Mouse (Mus musculus): ENCODE data around the gene Rexo1. TPM values are rescaled to one million over a fixed set of nuclear protein-coding genes. Genes with fewer than 3 reads are reported as not detected.

Rexo1 gene
- polyA plus RNA-seq (2017; shearing (Covaris generic)) = 55.7 TPM

GRCm38 (mm10) chr10:80561116-80561944 lies at the start of gene Rexo1:
Gene Rexo1, minus strand, starts transcription at chr10:80561560.

GRCm38 (mm10) chr10:80605721-80606120 lies 44.4 kb upstream of the Rexo1 start, which contains the start of gene Gm49322:
Gene Gm49322, plus strand, starts transcription at chr10:80606021.

GRCm38 (mm10) chr10:80602698-80603325 lies 41.5 kb upstream of the Rexo1 start, which contains the start of the genes Scamp4 and Adat3:
Gene Scamp4, plus strand, starts transcription at chr10:80602872.
Gene Adat3, plus strand, starts transcription at chr10:80602880.

GRCm38 (mm10) chr10:80589879-80590854 lies 28.8 kb upstream of the Rexo1 start, which contains the start of gene Abhd17a:
Gene Abhd17a, minus strand, starts transcription at chr10:80590341.

GRCm38 (mm10) chr10:80577195-80578130 lies 16.1 kb upstream of the Rexo1 start, which contains the start of gene Klf16:
Gene Klf16, minus strand, starts transcription at chr10:80577321.

GRCm38 (mm10) chr10:80538710-80539394 lies 22.5 kb downstream of the Rexo1 start, which contains the start of gene Atp8b3:
Gene Atp8b3, minus strand, starts transcription at chr10:80539124.

GRCm38 (mm10) chr10:80494732-80495131 lies 66.6 kb downstream of the Rexo1 start, which contains the start of gene Onecut3:
Gene Onecut3, plus strand, starts transcription at chr10:80494835.

Other genes starting within 250 kb of the Rexo1 start
- 29.9 TPM for gene 2310011J03Rik, start 241.0 kb downstream of the Rexo1 start, polyA plus RNA-seq (2017; shearing (Covaris generic))
- gene Pcsk4, start 232.1 kb downstream of the Rexo1 start, polyA plus RNA-seq (2017; shearing (Covaris generic)) = 1.8 TPM
- gene Reep6, start 231.6 kb downstream of the Rexo1 start, polyA plus RNA-seq (2017; shearing (Covaris generic)) = not detected
- gene Adamtsl5, start 213.1 kb downstream of the Rexo1 start, polyA plus RNA-seq (2017; shearing (Covaris generic)) = not detected
- not detected for gene Plk5, start 205.1 kb downstream of the Rexo1 start, polyA plus RNA-seq (2017; shearing (Covaris generic))
- gene Mex3d, start 173.9 kb downstream of the Rexo1 start, polyA plus RNA-seq (2017; shearing (Covaris generic)) = 7.3 TPM
- gene Mbd3, start 162.0 kb downstream of the Rexo1 start, polyA plus RNA-seq (2017; shearing (Covaris generic)) = 92.9 TPM
- gene Uqcr11, start 154.7 kb downstream of the Rexo1 start, polyA plus RNA-seq (2017; shearing (Covaris generic)) = 115 TPM
- 88.8 TPM for gene Tcf3, start 127.9 kb downstream of the Rexo1 start, polyA plus RNA-seq (2017; shearing (Covaris generic))
- gene Onecut3, start 66.7 kb downstream of the Rexo1 start, polyA plus RNA-seq (2017; shearing (Covaris generic)) = 0.07 TPM
- gene Atp8b3, start 22.4 kb downstream of the Rexo1 start, polyA plus RNA-seq (2017; shearing (Covaris generic)) = 0.10 TPM
- 16.2 TPM for gene Klf16, start 15.8 kb upstream of the Rexo1 start, polyA plus RNA-seq (2017; shearing (Covaris generic))
- gene Abhd17a, start 28.8 kb upstream of the Rexo1 start, polyA plus RNA-seq (2017; shearing (Covaris generic)) = 92.3 TPM
- gene Scamp4, start 41.3 kb upstream of the Rexo1 start, polyA plus RNA-seq (2017; shearing (Covaris generic)) = 106 TPM
- 6.2 TPM for gene Adat3, start 41.3 kb upstream of the Rexo1 start, polyA plus RNA-seq (2017; shearing (Covaris generic))
- 14.3 TPM for gene Gm49322, start 44.5 kb upstream of the Rexo1 start, polyA plus RNA-seq (2017; shearing (Covaris generic))
- gene Csnk1g2, start 61.3 kb upstream of the Rexo1 start, polyA plus RNA-seq (2017; shearing (Covaris generic)) = 338 TPM
- gene Btbd2, start 95.5 kb upstream of the Rexo1 start, polyA plus RNA-seq (2017; shearing (Covaris generic)) = 16.0 TPM
- gene Mknk2, start 116.6 kb upstream of the Rexo1 start, polyA plus RNA-seq (2017; shearing (Covaris generic)) = 200 TPM
- gene Mob3a, start 140.4 kb upstream of the Rexo1 start, polyA plus RNA-seq (2017; shearing (Covaris generic)) = 123 TPM
- 72.1 TPM for gene Izumo4, start 140.6 kb upstream of the Rexo1 start, polyA plus RNA-seq (2017; shearing (Covaris generic))
- gene Ap3d1, start 180.7 kb upstream of the Rexo1 start, polyA plus RNA-seq (2017; shearing (Covaris generic)) = 70.3 TPM
- gene Dot1l, start 193.6 kb upstream of the Rexo1 start, polyA plus RNA-seq (2017; shearing (Covaris generic)) = 52.5 TPM
- 57.5 TPM for gene Sf3a2, start 236.6 kb upstream of the Rexo1 start, polyA plus RNA-seq (2017; shearing (Covaris generic))
- 202 TPM for gene Plekhj1, start 237.1 kb upstream of the Rexo1 start, polyA plus RNA-seq (2017; shearing (Covaris generic))
- gene Amh, start 243.7 kb upstream of the Rexo1 start, polyA plus RNA-seq (2017; shearing (Covaris generic)) = not detected